In the genomic region with DNA sequence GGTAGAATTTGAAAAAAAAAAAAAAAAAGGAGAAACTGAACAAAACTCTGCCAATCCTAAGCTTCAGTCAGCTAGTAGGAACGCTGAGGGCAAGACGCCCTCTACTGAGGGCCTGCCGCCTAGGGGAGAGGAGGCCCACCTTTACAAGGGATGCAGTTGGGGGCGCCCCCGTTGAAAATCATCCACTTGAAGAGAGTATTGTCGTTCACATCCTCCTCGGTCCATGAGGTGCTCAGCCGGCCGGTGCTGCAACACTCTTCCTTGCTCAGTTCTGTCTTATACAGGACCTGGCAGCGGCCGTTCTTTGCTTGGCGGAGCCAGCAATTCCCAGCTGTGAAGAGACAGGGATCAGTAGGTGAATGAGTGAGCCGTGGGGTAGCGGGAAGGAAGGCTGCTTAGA, we compare ENCODE assay signal across 8 mouse cellular contexts. TPM values are rescaled to one million over a fixed set of nuclear protein-coding genes. Genes with fewer than 3 reads are reported as not detected.
DNase-seq lines count a peak whose midpoint lies in the region; ATAC-seq lines count a peak whose summit lies in the region.

No protein-coding gene starts in this region.

- no peaks in the 10 kb centered on the region for H3K9me3 ChIP-seq in forebrain, embryonic 15.5 days
- no peaks in the 10 kb centered on the region for H3K9me3 ChIP-seq in hindbrain, embryonic 13.5 days
- H3K9me3 ChIP-seq in neural tube, embryonic 12.5 days: no peaks in the 10 kb centered on the region

- 2% methylated on average over 14 of the region's 14 CpGs for WGBS in forebrain, embryonic 15.5 days
- 2% methylated on average over 14 of the region's 14 CpGs for WGBS in hindbrain, embryonic 13.5 days
- WGBS in neural tube, embryonic 12.5 days: 2% methylated on average over 14 of the region's 14 CpGs

- peak overlapping the region; percentile 99 for H3K4me2 ChIP-seq in forebrain, embryonic 15.5 days (replicated peaks)
- peak overlapping the region; percentile 98 for H3K4me2 ChIP-seq in hindbrain, embryonic 13.5 days
- H3K4me2 ChIP-seq in neural tube, embryonic 12.5 days (replicated peaks): peak overlapping the region; percentile 91

- peak; percentile 43 to 47 for DNase-seq in cerebellum, postnatal 14 days
- no peak for DNase-seq in cerebellum, adult 8-10 months
- peak; percentile 65 for DNase-seq in adrenal gland, adult 2 months
- peak; percentile 14 for DNase-seq in liver
- peak; percentile 19 for DNase-seq in yolk sac, embryonic 10.5 days (ENCODE audit: low spot score)

- H3K36me3 ChIP-seq in forebrain, embryonic 15.5 days: no peaks in the 10 kb centered on the region
- H3K36me3 ChIP-seq in hindbrain, embryonic 13.5 days: no peaks in the 10 kb centered on the region
- H3K36me3 ChIP-seq in neural tube, embryonic 12.5 days: no peaks in the 10 kb centered on the region

- ATAC-seq in forebrain, embryonic 15.5 days (replicated peaks): 0 out of 2 replicates have a peak, but pooled peaks have one; percentile 5
- ATAC-seq in hindbrain, embryonic 13.5 days (ENCODE audit: low FRiP score): 0 out of 2 replicates have a peak, but pooled peaks have one; percentile 4
- no peak for ATAC-seq in neural tube, embryonic 12.5 days (ENCODE audit: low FRiP score, low read depth)

- no peak overlapping the region for H3K27ac ChIP-seq in forebrain, embryonic 15.5 days (replicated peaks)
- H3K27ac ChIP-seq in hindbrain, embryonic 13.5 days: no peak overlapping the region
- no peak overlapping the region for H3K27ac ChIP-seq in neural tube, embryonic 12.5 days

- H3K27me3 ChIP-seq in forebrain, embryonic 15.5 days: peaks cover 29% of the 10 kb centered on the region
- peaks cover 50% of the 10 kb centered on the region for H3K27me3 ChIP-seq in hindbrain, embryonic 13.5 days
- H3K27me3 ChIP-seq in neural tube, embryonic 12.5 days (replicated peaks): peaks cover 30% of the 10 kb centered on the region

- H3K9ac ChIP-seq in forebrain, embryonic 15.5 days (replicated peaks): 0 out of 2 replicates have a peak overlapping the region, but pooled peaks have one; percentile 19
- H3K9ac ChIP-seq in hindbrain, embryonic 13.5 days: peak overlapping the region; percentile 51; the same call in 1 of the 2 replicates
- H3K9ac ChIP-seq in neural tube, embryonic 12.5 days: peak overlapping the region; percentile 46; the same call in 1 of the 2 replicates

- H3K4me3 ChIP-seq in forebrain, embryonic 15.5 days: peak overlapping the region; percentile 34
- peak overlapping the region; percentile 58 for H3K4me3 ChIP-seq in hindbrain, embryonic 13.5 days
- peak overlapping the region; percentile 54 for H3K4me3 ChIP-seq in neural tube, embryonic 12.5 days

- H3K4me1 ChIP-seq in forebrain, embryonic 15.5 days: peaks cover 43% of the 10 kb centered on the region
- peaks cover 45% of the 10 kb centered on the region for H3K4me1 ChIP-seq in hindbrain, embryonic 13.5 days (replicated peaks)
- peaks cover 35% of the 10 kb centered on the region for H3K4me1 ChIP-seq in neural tube, embryonic 12.5 days

RNA-seq across cellular contexts. Expression of a gene that starts 2.5 kb away (rescaled TPM):
- total RNA-seq in adrenal gland, adult 2 months (2021): 10 to 100 TPM; 10.1 to 11.4 TPM
- 1.2 and 2.0 TPM in 2 replicates for polyA plus RNA-seq in adrenal gland, adult 2 months (2012; rRNA removed)
- 11.8 and 14.3 TPM in 2 replicates for polyA plus RNA-seq in forebrain, embryonic 15.5 days (2015; fragmentation: Nextera tagmentation; extraction: Ambion mirVana)
- polyA plus RNA-seq in hindbrain, embryonic 13.5 days (2015; fragmentation: Nextera tagmentation; extraction: Ambion mirVana): 6.0 and 7.0 TPM in 2 replicates
- polyA plus RNA-seq in neural tube, embryonic 12.5 days (2016; fragmentation: Nextera tagmentation; extraction: Ambion mirVana): 15.5 and 21.9 TPM in 2 replicates
